Mouse (Mus musculus) lung, postnatal 0 days (tissue): ENCODE measurements around the gene Plcb1.
A peak's percentile ranks its signal among the peaks of the same experiment; 100 is the strongest.

Experiments used
- CTCF ChIP-seq: IDR thresholded peaks from 2 replicates; pipeline ENCODE4 v1.5.1; 2016; ENCODE audit warnings: antibody characterized with exemption, mild to moderate bottlenecking
- EP300 ChIP-seq: IDR thresholded peaks from 2 replicates; pipeline ENCODE4 v1.6.1; 2016; ENCODE audit warnings: antibody characterized with exemption, mild to moderate bottlenecking, control low read depth

GRCm38 (mm10) chr2:135328756-135329155 is 542.9 kb downstream of the Plcb1 start:
- TF ChIP-seq EP300 = no peak
- TF ChIP-seq CTCF = peak; percentile 95
